Mouse (Mus musculus) liver, embryonic 11.5 days (tissue): ENCODE measurements around the gene Ttn. TPM values are rescaled to one million over a fixed set of nuclear protein-coding genes. Genes with fewer than 3 reads are reported as not detected.

Source experiments
- ATAC-seq: fragments of 200-750 bp; cut with Nextera tagmentation; replicated peaks from 2 replicates; pipeline ENCODE4 v1.8.0; 2017; ENCODE audit warnings: moderate number of reproducible peaks, mild to moderate bottlenecking, moderate TSS enrichment, moderate library complexity; ENCODE audit not compliant: low FRiP score
- DNase-seq: peaks from one replicate; pipeline ENCODE4 v3.0.0-alpha.2; 2017; ENCODE audit warnings: low spot score
- H3K27ac ChIP-seq: fragments of 300-500 bp; sonication (generic); 2 replicates; pipeline ENCODE4 v1.5.1; 2014; ENCODE audit warnings: mild to moderate bottlenecking, low read depth, low read length, control low read depth
- H3K27me3 ChIP-seq: fragments of 300-500 bp; sonication (generic); replicated peaks from 2 replicates; pipeline ENCODE4 v1.6.1; 2014; ENCODE audit warnings: low read length, mixed read lengths; ENCODE audit not compliant: control insufficient read depth, insufficient read depth
- H3K36me3 ChIP-seq: fragments of 300-500 bp; sonication (generic); 2 replicates; pipeline ENCODE4 v1.6.1; 2014; ENCODE audit warnings: mild to moderate bottlenecking, low read length, moderate library complexity, mixed read lengths; ENCODE audit not compliant: control insufficient read depth, insufficient read depth
- H3K4me1 ChIP-seq: fragments of 300-500 bp; sonication (generic); replicated peaks from 2 replicates; pipeline ENCODE4 v1.6.1; 2014; ENCODE audit warnings: low read length, mixed read lengths; ENCODE audit not compliant: control insufficient read depth, insufficient read depth
- H3K4me2 ChIP-seq: fragments of 300-500 bp; sonication (generic); 2 replicates; pipeline ENCODE4 v1.6.1; 2014; ENCODE audit warnings: mild to moderate bottlenecking, control low read depth, moderate library complexity
- H3K4me3 ChIP-seq: fragments of 300-500 bp; sonication (generic); 2 replicates; pipeline ENCODE4 v1.5.1; 2014; ENCODE audit warnings: low read depth, low read length, control low read depth
- H3K9ac ChIP-seq: fragments of 300-500 bp; sonication (generic); 2 replicates; pipeline ENCODE4 v1.6.1; 2014; ENCODE audit warnings: low read depth, low read length, control low read depth
- H3K9me3 ChIP-seq: fragments of 300-500 bp; sonication (generic); 2 replicates; pipeline ENCODE4 v1.6.1; 2016; ENCODE audit warnings: low read length, inconsistent platforms, mixed read lengths; ENCODE audit not compliant: control insufficient read depth
- WGBS: fragments of 180-500 bp; shearing (Covaris S2); extraction: QIAGEN DNeasy Blood & Tissue Kit; methylation state at CpG from one replicate; pipeline ENCODE4 v1.1.7; 2014; 5-methylcytosine and 5-hydroxymethylcytosine counted together
- polyA plus RNA-seq: library from polyadenylated mRNA; unstranded; fragments of >200 nt; fragmentation: Nextera tagmentation; extraction: Ambion mirVana; gene quantifications from 2 replicates; pipeline ENCODE4 v1.2.1, GENCODE M21; 2014

Gene Ttn
- polyA plus RNA-seq, 1 experiment from 2014 or later = 4.5 TPM

DNA sequence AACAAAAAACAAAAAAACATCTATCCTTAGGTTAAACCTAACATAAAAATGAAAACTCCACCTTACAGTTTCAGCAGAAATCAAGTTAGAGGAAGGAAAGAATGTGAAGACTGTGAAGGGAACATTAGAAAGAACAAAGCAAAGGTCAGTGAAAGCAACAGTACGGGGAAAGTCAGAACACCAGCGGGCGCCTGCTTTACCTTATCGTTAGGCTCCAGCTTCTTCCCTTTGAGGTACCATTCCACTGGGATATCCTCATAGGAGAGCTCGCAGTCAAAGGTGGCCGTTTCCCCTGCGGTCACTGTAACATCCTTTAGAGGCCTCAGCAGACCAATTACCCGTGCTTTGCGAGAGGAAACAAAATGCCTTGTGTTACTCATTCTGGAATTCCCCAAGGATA lies 175.5 kb downstream of the Ttn start:
- Histone ChIP-seq H3K9me3 (no peaks in the 10 kb centered on the region), H3K4me2 (no peak overlapping the region), H3K4me3 (no peak overlapping the region), H3K36me3 (no peaks in the 10 kb centered on the region), H3K9ac (no peak overlapping the region), H3K27me3 (no peaks in the 10 kb centered on the region), H3K27ac (no peak overlapping the region), H3K4me1 (no peaks in the 10 kb centered on the region)
- 75% methylated on average over 9 of the region's 9 CpGs for WGBS
- ATAC-seq (no peak), DNase-seq (no peak)

GRCm38 (mm10) chr2:76806376-76806775 lies 176.0 kb downstream of the Ttn start:
- no peaks in the 10 kb centered on the region for H3K4me1 ChIP-seq
- H3K4me3 ChIP-seq = no peak overlapping the region
- no peak overlapping the region for H3K27ac ChIP-seq
- H3K9ac ChIP-seq = no peak overlapping the region
- no peak overlapping the region for H3K4me2 ChIP-seq
- 70% methylated on average over 4 of the region's 4 CpGs for WGBS
- H3K27me3 ChIP-seq = no peaks in the 10 kb centered on the region
- no peaks in the 10 kb centered on the region for H3K36me3 ChIP-seq
- H3K9me3 ChIP-seq = no peaks in the 10 kb centered on the region
- ATAC-seq (no peak), DNase-seq (no peak)

- Histone ChIP-seq H3K9ac (no peak overlapping the region), H3K36me3 (no peaks in the 10 kb centered on the region), H3K4me1 (no peaks in the 10 kb centered on the region), H3K27me3 (no peaks in the 10 kb centered on the region), H3K27ac (no peak overlapping the region), H3K4me3 (no peak overlapping the region), H3K4me2 (no peak overlapping the region), H3K9me3 (no peaks in the 10 kb centered on the region)
- WGBS = 74% methylated on average over 5 of the region's 5 CpGs
- ATAC-seq (no peak), DNase-seq (no peak)
Observed at GRCm38 (mm10) chr2:76805191-76805892, 177.0 kb downstream of the Ttn start.

- WGBS = 90% methylated on average over 12 of the region's 12 CpGs
Observed at GRCm38 (mm10) chr2:76784171-76784570, 198.2 kb downstream of the Ttn start.

GRCm38 (mm10) chr2:76780792-76781191 lies 201.6 kb downstream of the Ttn start:
- no peaks in the 10 kb centered on the region for H3K9me3 ChIP-seq

More at GRCm38 (mm10) chr2:76784171-76784570, 198.2 kb downstream of the Ttn start:
- Histone ChIP-seq H3K4me1 (no peaks in the 10 kb centered on the region), H3K4me3 (no peak overlapping the region), H3K4me2 (no peak overlapping the region), H3K36me3 (no peaks in the 10 kb centered on the region), H3K27me3 (no peaks in the 10 kb centered on the region), H3K27ac (no peak overlapping the region), H3K9ac (no peak overlapping the region), H3K9me3 (no peaks in the 10 kb centered on the region)
- ATAC-seq = no peak
- DNase-seq = no peak

DNA sequence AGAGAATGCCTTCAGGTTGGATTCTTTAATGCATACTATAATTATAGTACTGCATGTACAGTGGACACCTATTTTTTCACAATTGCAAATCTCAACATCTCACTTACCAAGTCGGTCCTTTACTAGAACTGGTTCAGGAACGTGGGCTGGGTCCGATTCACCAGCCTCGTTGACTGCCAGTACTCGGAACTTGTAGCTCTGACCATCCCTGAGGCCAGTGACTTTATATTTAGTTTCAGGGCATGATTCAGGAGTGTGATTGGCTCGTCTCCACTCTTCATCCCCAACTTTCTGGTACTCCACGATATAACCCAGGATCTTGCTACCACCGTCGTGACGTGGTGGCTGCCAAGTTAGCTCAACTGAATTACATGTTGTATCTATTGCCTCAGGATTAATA lies 212.5 kb downstream of the Ttn start:
- 90% methylated on average over 10 of the region's 10 CpGs for WGBS
- ATAC-seq = no peak
- no peaks in the 10 kb centered on the region for H3K36me3 ChIP-seq
- H3K27me3 ChIP-seq = no peaks in the 10 kb centered on the region
- no peak overlapping the region for H3K4me3 ChIP-seq
- H3K4me2 ChIP-seq = no peak overlapping the region
- H3K27ac ChIP-seq = no peak overlapping the region
- peaks cover 3% of the 10 kb centered on the region; the same call in 1 of the 2 replicates for H3K9me3 ChIP-seq
- DNase-seq = no peak
- H3K9ac ChIP-seq = no peak overlapping the region
- no peaks in the 10 kb centered on the region for H3K4me1 ChIP-seq

More at GRCm38 (mm10) chr2:76780792-76781191, 201.6 kb downstream of the Ttn start:
- Histone ChIP-seq H3K36me3 (no peaks in the 10 kb centered on the region), H3K27ac (no peak overlapping the region), H3K4me2 (no peak overlapping the region), H3K4me1 (no peaks in the 10 kb centered on the region), H3K9ac (no peak overlapping the region), H3K27me3 (no peaks in the 10 kb centered on the region), H3K4me3 (no peak overlapping the region)
- whole genome bisulfite sequencing = 88% methylated on average over 13 of the region's 13 CpGs
- DNase-seq (no peak), ATAC-seq (no peak)

- peaks cover 3% of the 10 kb centered on the region; the same call in 1 of the 2 replicates for H3K9me3 ChIP-seq
- no peaks in the 10 kb centered on the region for H3K36me3 ChIP-seq
- DNase-seq (no peak), ATAC-seq (no peak)
- no peak overlapping the region for H3K27ac ChIP-seq
- no peak overlapping the region for H3K4me2 ChIP-seq
- 87% methylated on average over 12 of the region's 12 CpGs for WGBS
- H3K27me3 ChIP-seq = no peaks in the 10 kb centered on the region
- H3K4me1 ChIP-seq = no peaks in the 10 kb centered on the region
- no peak overlapping the region for H3K9ac ChIP-seq
- no peak overlapping the region for H3K4me3 ChIP-seq
Observed at GRCm38 (mm10) chr2:76767231-76767630, 215.1 kb downstream of the Ttn start.

GRCm38 (mm10) chr2:76764526-76764925 lies 217.8 kb downstream of the Ttn start:
- 80% methylated on average over 13 of the region's 13 CpGs for WGBS
- H3K9me3 ChIP-seq = peaks cover 3% of the 10 kb centered on the region; the same call in 1 of the 2 replicates
- no peak overlapping the region for H3K9ac ChIP-seq
- ATAC-seq (no peak), DNase-seq (no peak)
- H3K27ac ChIP-seq = no peak overlapping the region
- no peaks in the 10 kb centered on the region for H3K27me3 ChIP-seq
- no peak overlapping the region for H3K4me3 ChIP-seq
- H3K4me2 ChIP-seq = no peak overlapping the region
- no peaks in the 10 kb centered on the region for H3K36me3 ChIP-seq
- H3K4me1 ChIP-seq = no peaks in the 10 kb centered on the region

- H3K36me3 ChIP-seq = no peaks in the 10 kb centered on the region
- ATAC-seq = no peak
- H3K9me3 ChIP-seq = peaks cover 10% of the 10 kb centered on the region
- no peak overlapping the region for H3K9ac ChIP-seq
- H3K27ac ChIP-seq = no peak overlapping the region
- 90% methylated on average over 6 of the region's 6 CpGs for WGBS
- no peak overlapping the region for H3K4me2 ChIP-seq
- no peak overlapping the region for H3K4me3 ChIP-seq
- no peak for DNase-seq
- no peaks in the 10 kb centered on the region for H3K4me1 ChIP-seq
- no peaks in the 10 kb centered on the region for H3K27me3 ChIP-seq
Observed at GRCm38 (mm10) chr2:76762154-76762553, 220.2 kb downstream of the Ttn start.
